Mouse (Mus musculus) lung, embryonic 14.5 days (tissue): ENCODE measurements around the gene 2010111I01Rik. TPM values are rescaled to one million over a fixed set of nuclear protein-coding genes. Genes with fewer than 3 reads are reported as not detected.

ENCODE experiments used
- ATAC-seq: fragments of 200-750 bp; cut with Nextera tagmentation; 2 replicates; pipeline ENCODE4 v1.8.0; 2017; ENCODE audit warnings: mild to moderate bottlenecking, moderate TSS enrichment, moderate library complexity; ENCODE audit not compliant: insufficient read depth
- DNase-seq: peaks from one replicate; pipeline ENCODE4 v3.0.0-alpha.2; 2015
- H3K27ac ChIP-seq: fragments of 300-500 bp; sonication (generic); 2 replicates; pipeline ENCODE4 v1.5.1; 2014; ENCODE audit warnings: low read depth, mild to moderate bottlenecking, moderate library complexity
- H3K27me3 ChIP-seq: fragments of 300-500 bp; sonication (generic); 2 replicates; pipeline ENCODE4 v1.6.1; 2014; ENCODE audit warnings: low read length, control low read depth; ENCODE audit not compliant: insufficient read depth
- H3K36me3 ChIP-seq: fragments of 300-500 bp; sonication (generic); 2 replicates; pipeline ENCODE4 v1.6.1; 2014; ENCODE audit warnings: control low read depth; ENCODE audit not compliant: insufficient read depth
- H3K4me1 ChIP-seq: fragments of 300-500 bp; sonication (generic); 2 replicates; pipeline ENCODE4 v1.6.1; 2014; ENCODE audit warnings: antibody characterized with exemption, control low read depth; ENCODE audit not compliant: insufficient read depth
- H3K4me2 ChIP-seq: fragments of 300-500 bp; sonication (generic); 2 replicates; pipeline ENCODE4 v1.6.1; 2014; ENCODE audit warnings: mild to moderate bottlenecking
- H3K4me3 ChIP-seq: fragments of 300-500 bp; sonication (generic); 2 replicates; pipeline ENCODE4 v1.5.1; 2014; ENCODE audit warnings: low read depth, low read length
- H3K9ac ChIP-seq: fragments of 300-500 bp; sonication (generic); 2 replicates; pipeline ENCODE4 v1.6.1; 2014
- H3K9me3 ChIP-seq: fragments of 300-500 bp; sonication (generic); 2 replicates; pipeline ENCODE4 v1.6.1; 2016; ENCODE audit warnings: low read depth, low read length, control low read depth
- CTCF ChIP-seq: IDR thresholded peaks from 2 replicates; pipeline ENCODE4 v1.5.1; 2016; ENCODE audit warnings: antibody characterized with exemption, low read depth
- WGBS: fragments of 180-500 bp; shearing (Covaris S2); extraction: QIAGEN DNeasy Blood & Tissue Kit; methylation state at CpG from one replicate; pipeline ENCODE4 v1.1.7; 2014; 5-methylcytosine and 5-hydroxymethylcytosine counted together
- polyA plus RNA-seq: library from polyadenylated mRNA; unstranded; fragments of >200 nt; fragmentation: Nextera tagmentation; extraction: Ambion mirVana; gene quantifications from 2 replicates; pipeline ENCODE4 v1.2.1, GENCODE M21; 2014

Gene 2010111I01Rik
- polyA plus RNA-seq, 1 experiment from 2014 or later = 156 TPM

- H3K27ac ChIP-seq = no peak overlapping the region
- no peak for ATAC-seq
- no peaks in the 10 kb centered on the region for H3K9me3 ChIP-seq
- no peaks in the 10 kb centered on the region for H3K27me3 ChIP-seq
- no peaks in the 10 kb centered on the region for H3K36me3 ChIP-seq
- H3K4me2 ChIP-seq = no peak overlapping the region
- TF ChIP-seq CTCF = no peak
- no peak for DNase-seq
- 71% methylated on average over 4 of the region's 4 CpGs for WGBS
- no peak overlapping the region for H3K9ac ChIP-seq
- H3K4me1 ChIP-seq = peaks cover 8% of the 10 kb centered on the region; the same call in 1 of the 2 replicates
- no peak overlapping the region for H3K4me3 ChIP-seq
These were observed 157.1 kb downstream of the 2010111I01Rik start for GRCm38 (mm10) chr13:63121747-63122146.

- Histone ChIP-seq H3K27me3 (no peaks in the 10 kb centered on the region), H3K27ac (no peak overlapping the region)
These were observed 161.5 kb downstream of the 2010111I01Rik start for GRCm38 (mm10) chr13:63126206-63126605.

GRCm38 (mm10) chr13:63127516-63127915, 162.8 kb downstream of the 2010111I01Rik start:
- H3K4me2 ChIP-seq = no peak overlapping the region

More at GRCm38 (mm10) chr13:63126206-63126605, 161.5 kb downstream of the 2010111I01Rik start:
- no peak overlapping the region for H3K9ac ChIP-seq
- no peak overlapping the region for H3K4me3 ChIP-seq
- H3K4me2 ChIP-seq = no peak overlapping the region
- WGBS = 50% methylated on average over 3 of the region's 3 CpGs
- H3K9me3 ChIP-seq = peaks cover 9% of the 10 kb centered on the region
- ATAC-seq (no peak), DNase-seq (no peak)
- no peaks in the 10 kb centered on the region for H3K4me1 ChIP-seq
- H3K36me3 ChIP-seq = no peaks in the 10 kb centered on the region
- no peak for TF ChIP-seq CTCF

GRCm38 (mm10) chr13:63134879-63135421, 170.3 kb downstream of the 2010111I01Rik start:
- H3K4me3 ChIP-seq = no peak overlapping the region
- TF ChIP-seq CTCF = no peak
- no peaks in the 10 kb centered on the region for H3K27me3 ChIP-seq
- no peaks in the 10 kb centered on the region for H3K9me3 ChIP-seq
- H3K4me1 ChIP-seq = no peaks in the 10 kb centered on the region; the same call in 1 of the 2 replicates
- H3K36me3 ChIP-seq = no peaks in the 10 kb centered on the region
- H3K27ac ChIP-seq = no peak overlapping the region
- no peak for DNase-seq
- ATAC-seq = no peak
- no peak overlapping the region for H3K9ac ChIP-seq
- no peak overlapping the region for H3K4me2 ChIP-seq
- 77% methylated on average over 5 of the region's 5 CpGs for WGBS

More at GRCm38 (mm10) chr13:63127516-63127915, 162.8 kb downstream of the 2010111I01Rik start:
- ATAC-seq (no peak), DNase-seq (no peak)
- Histone ChIP-seq H3K27ac (no peak overlapping the region), H3K4me1 (no peaks in the 10 kb centered on the region), H3K36me3 (no peaks in the 10 kb centered on the region), H3K27me3 (no peaks in the 10 kb centered on the region), H3K9ac (no peak overlapping the region), H3K9me3 (peaks cover 9% of the 10 kb centered on the region), H3K4me3 (no peak overlapping the region)
- no peak for TF ChIP-seq CTCF
- WGBS = 100% methylated on average over 1 of the region's 1 CpGs

DNA sequence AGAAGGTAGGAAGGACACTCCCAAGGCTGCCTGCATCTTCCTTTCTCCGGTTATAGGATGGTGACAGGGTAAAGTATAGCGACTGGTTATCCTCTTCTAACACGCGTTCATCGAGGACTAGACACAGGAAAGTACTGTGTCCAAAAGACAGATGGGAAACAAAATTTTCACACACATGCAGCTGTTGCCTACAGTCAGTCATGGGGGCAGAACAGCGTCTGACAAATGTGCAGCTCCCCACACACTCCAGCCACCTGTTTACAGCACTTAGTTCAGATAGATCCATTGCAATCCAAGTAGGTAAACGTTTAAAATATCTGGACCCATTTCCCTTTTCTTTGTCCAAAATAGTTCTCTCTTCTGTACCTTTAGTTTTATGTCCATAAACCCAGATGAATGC, 171.3 kb downstream of the 2010111I01Rik start:
- H3K27me3 ChIP-seq = no peaks in the 10 kb centered on the region
- 65% methylated on average over 7 of the region's 7 CpGs for WGBS
- H3K9ac ChIP-seq = no peak overlapping the region
- ATAC-seq (no peak), DNase-seq (no peak)
- no peak overlapping the region for H3K4me2 ChIP-seq
- no peak overlapping the region for H3K4me3 ChIP-seq
- H3K4me1 ChIP-seq = no peaks in the 10 kb centered on the region; the same call in 1 of the 2 replicates
- TF ChIP-seq CTCF = no peak
- H3K36me3 ChIP-seq = no peaks in the 10 kb centered on the region
- H3K27ac ChIP-seq = no peak overlapping the region
- H3K9me3 ChIP-seq = no peaks in the 10 kb centered on the region

DNA sequence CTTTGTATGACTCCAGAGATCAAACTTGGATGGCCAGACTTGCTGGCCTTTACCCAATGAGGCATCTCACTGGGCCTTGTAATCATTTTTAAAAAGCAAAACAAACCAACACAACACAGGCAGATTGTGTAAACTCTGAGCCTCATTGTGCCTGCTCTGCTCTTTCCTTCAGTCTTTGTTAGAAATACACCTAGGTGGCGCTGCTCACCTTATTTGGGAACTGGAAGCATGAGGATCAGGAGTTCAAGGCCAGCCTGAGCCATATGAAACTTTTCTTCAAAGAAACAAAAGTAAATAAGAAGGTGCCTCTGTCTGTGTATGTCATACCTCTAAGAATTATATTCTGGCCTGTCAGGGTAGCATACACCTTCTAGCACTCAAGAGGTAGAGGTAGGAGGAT, 172.1 kb downstream of the 2010111I01Rik start:
- no peak overlapping the region for H3K4me3 ChIP-seq
- peak; percentile 53 for DNase-seq
- 63% methylated on average over 1 of the region's 1 CpGs for WGBS
- H3K36me3 ChIP-seq = no peaks in the 10 kb centered on the region
- peak; percentile 45 for TF ChIP-seq CTCF
- ATAC-seq = no peak
- no peaks in the 10 kb centered on the region; the same call in 1 of the 2 replicates for H3K4me1 ChIP-seq
- no peak overlapping the region for H3K9ac ChIP-seq
- no peaks in the 10 kb centered on the region for H3K27me3 ChIP-seq
- no peak overlapping the region for H3K27ac ChIP-seq
- no peaks in the 10 kb centered on the region for H3K9me3 ChIP-seq
- H3K4me2 ChIP-seq = no peak overlapping the region

GRCm38 (mm10) chr13:63138376-63139048, 173.8 kb downstream of the 2010111I01Rik start:
- no peak overlapping the region for H3K27ac ChIP-seq
- H3K9me3 ChIP-seq = no peaks in the 10 kb centered on the region
- H3K4me1 ChIP-seq = no peaks in the 10 kb centered on the region; the same call in 1 of the 2 replicates
- no peak for ATAC-seq
- no peaks in the 10 kb centered on the region for H3K36me3 ChIP-seq
- no peak overlapping the region for H3K4me3 ChIP-seq
- no peak overlapping the region for H3K4me2 ChIP-seq
- no peak for DNase-seq
- TF ChIP-seq CTCF = no peak
- no peaks in the 10 kb centered on the region for H3K27me3 ChIP-seq
- H3K9ac ChIP-seq = no peak overlapping the region
